Mouse (Mus musculus) heart, adult 2 months (tissue): ENCODE results near the gene Fnbp1.
"Not testable (repeated sequence)": the region's sequence is repeated elsewhere in the genome, so short reads cannot be mapped to it uniquely, and the experiment has no call there.

Experiments used
- CTCF ChIP-seq: fragments of 200-600 bp; IDR thresholded peaks from 2 replicates; pipeline ENCODE4 v1.8.1; 2022; ENCODE audit warnings: antibody characterized with exemption, mild to moderate bottlenecking, moderate library complexity
- POLR2A ChIP-seq: fragments of 200-500 bp; IDR thresholded peaks from 2 replicates; pipeline ENCODE4 v1.6.1; 2011; ENCODE audit warnings: mild to moderate bottlenecking, low read depth, low read length, control low read depth; ENCODE audit not compliant: insufficient read depth

- not testable (repeated sequence) for TF ChIP-seq CTCF, POLR2A
These were observed 25.8 kb upstream of the Fnbp1 start for GRCm38 (mm10) chr2:31167571-31167970.
